Mouse (Mus musculus) hindbrain, embryonic 15.5 days (tissue): ENCODE results near the gene Cd79a. TPM values are rescaled to one million over a fixed set of nuclear protein-coding genes. Genes with fewer than 3 reads are reported as not detected.

Experiments used
- ATAC-seq: fragments of 200-750 bp; cut with Nextera tagmentation; 2 replicates; pipeline ENCODE4 v1.8.0; 2017; ENCODE audit warnings: low read depth, moderate number of reproducible peaks, moderate TSS enrichment; ENCODE audit not compliant: low FRiP score
- H3K27ac ChIP-seq: fragments of 300-500 bp; sonication (generic); replicated peaks from 2 replicates; pipeline ENCODE4 v1.5.1; 2015; ENCODE audit warnings: mild to moderate bottlenecking, inconsistent platforms
- H3K27me3 ChIP-seq: fragments of 300-500 bp; sonication (generic); 2 replicates; pipeline ENCODE4 v1.6.1; 2015; ENCODE audit warnings: control low read depth, inconsistent platforms
- H3K36me3 ChIP-seq: fragments of 300-500 bp; sonication (generic); 2 replicates; pipeline ENCODE4 v1.6.1; 2015; ENCODE audit warnings: control low read depth, inconsistent platforms
- H3K4me1 ChIP-seq: fragments of 300-500 bp; sonication (generic); replicated peaks from 2 replicates; pipeline ENCODE4 v1.6.1; 2015; ENCODE audit warnings: control low read depth, inconsistent platforms
- H3K4me2 ChIP-seq: fragments of 300-500 bp; sonication (generic); 2 replicates; pipeline ENCODE4 v1.6.1; 2015; ENCODE audit warnings: moderate library complexity, mild to moderate bottlenecking, inconsistent platforms
- H3K4me3 ChIP-seq: fragments of 300-500 bp; sonication (generic); 2 replicates; pipeline ENCODE4 v1.5.1; 2015; ENCODE audit warnings: mild to moderate bottlenecking, inconsistent platforms
- H3K9ac ChIP-seq: fragments of 300-500 bp; sonication (generic); 2 replicates; pipeline ENCODE4 v1.6.1; 2015; ENCODE audit warnings: inconsistent platforms
- H3K9me3 ChIP-seq: fragments of 300-500 bp; sonication (generic); 2 replicates; pipeline ENCODE4 v1.6.1; 2016; ENCODE audit warnings: control low read depth, inconsistent platforms
- WGBS: fragments of 180-500 bp; shearing (Covaris S2); methylation state at CpG from one replicate; pipeline ENCODE4 v1.1.7; 2015; 5-methylcytosine and 5-hydroxymethylcytosine counted together
- polyA plus RNA-seq: library from polyadenylated mRNA; unstranded; fragments of >200 nt; fragmentation: Nextera tagmentation; extraction: Ambion mirVana; gene quantifications from 2 replicates; pipeline ENCODE4 v1.2.1, GENCODE M21; 2015

Cd79a gene
- polyA plus RNA-seq, 1 experiment from 2014 or later, result 0.17 TPM

DNA sequence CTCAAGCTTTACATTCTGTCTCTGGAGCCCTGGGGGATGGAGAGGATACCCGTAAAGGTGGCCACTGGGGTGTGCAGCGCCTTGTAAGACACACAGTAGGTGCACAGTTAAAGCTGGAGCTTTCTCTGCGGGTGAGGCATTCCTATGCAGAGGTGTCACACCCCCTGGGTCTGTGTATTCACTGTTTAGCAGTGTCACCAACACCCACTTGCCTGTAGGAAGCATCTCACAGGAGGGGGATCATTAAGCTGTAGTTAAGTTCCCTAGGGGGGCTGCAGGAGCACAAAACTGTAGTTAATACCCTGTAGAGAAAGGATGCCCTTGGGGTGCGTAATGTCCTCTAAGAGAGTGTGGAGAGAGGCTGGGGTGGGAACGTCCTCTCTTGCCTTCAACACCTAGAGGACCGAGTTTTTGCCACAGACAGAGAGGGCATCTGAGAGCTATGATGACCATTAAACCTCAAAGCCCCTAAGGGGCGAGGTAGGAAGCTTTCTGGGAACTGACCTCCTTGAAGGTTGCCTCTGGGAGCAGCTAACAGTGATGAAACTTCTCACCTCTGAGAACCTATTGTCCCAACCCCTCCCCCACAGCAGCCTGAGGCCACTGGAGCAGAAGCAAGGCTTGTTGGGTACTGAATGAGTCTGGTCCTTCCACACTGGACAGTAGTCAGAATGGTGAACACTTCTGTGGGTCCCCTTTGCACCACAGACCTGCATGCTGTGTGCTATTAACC lies 50.3 kb downstream of the Cd79a start:
- H3K9ac ChIP-seq, result no peak overlapping the region
- no peaks in the 10 kb centered on the region for H3K36me3 ChIP-seq
- no peak overlapping the region for H3K4me2 ChIP-seq
- H3K27ac ChIP-seq, result no peak overlapping the region
- H3K27me3 ChIP-seq, result peaks cover 84% of the 10 kb centered on the region
- peaks cover 48% of the 10 kb centered on the region for H3K4me1 ChIP-seq
- 6% methylated on average over 7 of the region's 7 CpGs for WGBS
- H3K4me3 ChIP-seq, result no peak overlapping the region
- H3K9me3 ChIP-seq, result no peaks in the 10 kb centered on the region
- ATAC-seq, result no peak

DNA sequence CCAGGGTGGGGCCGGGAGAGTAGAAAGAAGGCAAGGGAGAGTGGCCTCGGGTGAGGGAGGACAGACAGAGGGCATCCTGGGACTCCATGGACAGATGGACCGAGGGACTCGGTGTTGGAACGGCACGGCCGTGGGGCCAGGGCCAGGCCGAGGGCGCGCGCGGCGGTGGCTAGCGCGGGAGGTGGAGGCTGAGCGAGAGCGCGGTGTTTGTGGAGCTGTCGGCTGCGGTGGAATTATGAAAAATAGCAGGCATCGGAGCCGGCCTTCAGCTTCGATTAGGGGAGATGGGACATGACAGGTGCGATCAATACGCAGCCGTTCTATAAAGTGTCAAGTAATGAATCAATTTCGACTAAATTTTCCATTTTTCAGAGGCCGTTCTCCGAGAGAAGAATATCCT lies 51.6 kb downstream of the Cd79a start:
- Histone ChIP-seq H3K9me3 (no peaks in the 10 kb centered on the region), H3K9ac (peak overlapping the region; percentile 30; the same call in 1 of the 2 replicates), H3K4me2 (peak overlapping the region; percentile 48), H3K27ac (no peak overlapping the region), H3K36me3 (no peaks in the 10 kb centered on the region), H3K4me3 (peak overlapping the region; percentile 14; the same call in 1 of the 2 replicates), H3K4me1 (peaks cover 45% of the 10 kb centered on the region), H3K27me3 (peaks cover 79% of the 10 kb centered on the region)
- no peak; the same call in 1 of the 2 replicates for ATAC-seq
- 3% methylated on average over 29 of the region's 29 CpGs for WGBS

DNA sequence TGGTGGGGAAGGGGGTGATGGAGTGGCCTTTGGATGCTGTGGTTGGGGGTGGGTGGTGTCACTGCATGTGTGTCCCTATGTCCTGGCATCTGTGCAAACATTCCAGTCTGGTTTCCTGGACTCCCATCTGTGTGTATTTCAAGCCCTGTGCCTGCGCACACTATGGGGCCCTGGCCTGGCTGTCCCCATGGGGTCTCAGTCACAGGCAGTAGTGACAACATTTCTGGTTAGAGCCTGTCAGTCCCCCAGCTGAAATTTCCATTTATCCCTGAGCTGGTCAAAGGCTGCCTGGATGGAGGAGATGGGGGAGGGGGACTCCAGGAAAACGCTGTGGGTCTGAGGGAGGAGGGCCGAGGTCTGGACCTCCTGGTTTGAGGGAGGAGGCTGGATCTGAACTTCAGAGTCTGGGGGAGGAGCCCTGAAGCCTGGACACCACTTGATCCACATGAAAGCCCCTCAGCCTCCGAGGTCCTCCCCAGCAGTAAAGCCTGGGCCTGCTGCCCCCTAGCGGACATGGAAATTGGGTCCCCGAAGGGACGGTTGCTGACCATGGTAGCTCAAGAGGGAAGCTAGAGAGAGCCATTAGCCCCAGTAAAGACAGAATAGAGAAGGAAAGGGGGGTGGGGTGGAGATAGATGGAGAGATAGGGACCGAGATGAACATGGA lies 52.9 kb downstream of the Cd79a start:
- H3K9me3 ChIP-seq, result no peaks in the 10 kb centered on the region
- peaks cover 47% of the 10 kb centered on the region for H3K4me1 ChIP-seq
- 0 out of 2 replicates have a peak, but pooled peaks have one; percentile 4 for ATAC-seq

More for the DNA sequence above, 52.9 kb downstream of the Cd79a start:
- 1% methylated on average over 8 of the region's 8 CpGs for WGBS
- Histone ChIP-seq H3K27me3 (peaks cover 70% of the 10 kb centered on the region), H3K4me2 (no peak overlapping the region), H3K4me3 (no peak overlapping the region), H3K9ac (no peak overlapping the region), H3K36me3 (no peaks in the 10 kb centered on the region), H3K27ac (no peak overlapping the region)

Other genes starting within 250 kb of the Cd79a start
- gene Tex101, start 220.7 kb upstream of the Cd79a start, polyA plus RNA-seq, result not detected in 2 replicates
- gene BC049730, start 188.1 kb upstream of the Cd79a start, polyA plus RNA-seq, result not detected in 2 replicates
- not detected in 2 replicates for gene Gm4763, start 170.5 kb upstream of the Cd79a start, polyA plus RNA-seq
- 0.26 and 0.49 TPM in 2 replicates for gene Cd177, start 137.1 kb upstream of the Cd79a start, polyA plus RNA-seq
- 0.21 and 0.48 TPM in 2 replicates for gene Ceacam10, start 120.2 kb upstream of the Cd79a start, polyA plus RNA-seq
- gene Gm9844, start 35.2 kb upstream of the Cd79a start, polyA plus RNA-seq, result 29.3 and 43.6 TPM in 2 replicates
- gene Lypd4, start 27.4 kb upstream of the Cd79a start, polyA plus RNA-seq, result not detected in 2 replicates
- gene Dmrtc2, start 27.3 kb upstream of the Cd79a start, polyA plus RNA-seq, result 0.20 and 0.30 TPM in 2 replicates
- gene Rps19, start 13.0 kb upstream of the Cd79a start, polyA plus RNA-seq, result 1,106 and 1,236 TPM in 2 replicates
- 64.6 and 73.5 TPM in 2 replicates for gene Arhgef1, start 5.5 kb downstream of the Cd79a start, polyA plus RNA-seq
- 5.2 and 5.4 TPM in 2 replicates for gene Gm4881, start 47.1 kb downstream of the Cd79a start, polyA plus RNA-seq
- gene Rabac1, start 75.4 kb downstream of the Cd79a start, polyA plus RNA-seq, result 302 and 308 TPM in 2 replicates
- 487 and 576 TPM in 2 replicates for gene Atp1a3, start 108.6 kb downstream of the Cd79a start, polyA plus RNA-seq
- 18.3 and 18.5 TPM in 2 replicates for gene Grik5, start 175.0 kb downstream of the Cd79a start, polyA plus RNA-seq
- gene Zfp574, start 175.2 kb downstream of the Cd79a start, polyA plus RNA-seq, result 33.9 and 37.7 TPM in 2 replicates